Mouse (Mus musculus) stomach, postnatal 0 days (tissue): ENCODE measurements around the gene Mctp1.
"Not testable (repeated sequence)": the region's sequence is repeated elsewhere in the genome, so short reads cannot be mapped to it uniquely, and the experiment has no call there.

Experiments used
- CTCF ChIP-seq: IDR thresholded peaks from 2 replicates; pipeline ENCODE4 v1.5.1; 2016; ENCODE audit warnings: antibody characterized with exemption, low read depth, mild to moderate bottlenecking, moderate library complexity
- EP300 ChIP-seq: optimal IDR thresholded peaks from 2 replicates; pipeline ENCODE3; 2016; ENCODE audit warnings: antibody characterized with exemption

GRCm38 (mm10) chr13:76345941-76346340 is 38.4 kb upstream of the Mctp1 start:
- TF ChIP-seq CTCF, EP300: not testable (repeated sequence)
